Mouse (Mus musculus): ENCODE measurements around the gene Fam214b. TPM values are rescaled to one million over a fixed set of nuclear protein-coding genes. Genes with fewer than 3 reads are reported as not detected.

Gene Fam214b
- total RNA-seq (2023) = 10 to 100 TPM; 44.6 to 48.2 TPM

GRCm38 (mm10) chr4:43045659-43046302 lies at the start of gene Fam214b:
Gene Fam214b (minus strand): TSS chr4:43046220.

DNA sequence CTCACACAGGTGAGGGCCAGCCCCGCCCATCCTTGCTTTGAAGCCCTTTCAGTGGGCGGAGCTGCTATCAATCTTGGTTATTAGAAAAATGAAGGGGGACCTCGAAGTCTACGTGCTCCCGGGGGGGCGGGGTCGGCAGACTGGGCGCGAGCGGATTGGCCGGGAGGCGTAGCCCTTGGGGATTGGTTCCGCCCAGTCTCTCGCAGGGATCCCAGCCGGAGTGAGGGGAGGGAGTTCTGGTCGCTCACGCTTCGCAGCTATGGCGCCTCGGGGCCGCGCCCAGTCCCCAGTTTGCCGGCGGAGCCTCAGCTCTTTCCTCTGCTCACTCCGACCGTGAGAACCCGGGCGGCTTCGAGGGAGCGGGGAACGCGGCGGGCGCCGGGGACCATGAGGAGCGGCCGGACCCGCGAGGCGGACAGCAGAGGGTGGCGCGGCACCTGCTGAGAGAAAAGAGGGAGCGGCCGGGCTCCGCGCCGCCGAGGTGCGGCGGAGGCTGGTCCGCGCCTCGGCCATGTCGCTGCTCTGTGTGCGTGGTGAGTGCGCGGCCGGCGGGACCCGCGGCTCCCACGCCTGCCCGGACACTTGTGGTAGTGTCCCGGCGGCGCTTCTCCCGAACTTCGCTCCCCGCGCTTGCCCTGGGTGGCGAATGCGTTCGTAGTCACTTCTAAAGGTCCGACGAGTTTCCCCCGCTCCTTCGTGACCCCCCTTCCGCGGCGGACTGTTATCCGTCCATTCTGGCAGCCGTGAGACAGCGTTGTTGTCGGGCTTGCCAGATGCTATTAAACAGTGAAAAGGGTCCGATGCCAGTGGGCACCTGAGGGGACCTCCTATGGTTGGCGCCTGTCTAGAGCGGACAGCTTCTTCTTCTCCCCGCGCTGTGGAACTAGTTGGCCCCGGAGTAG lies 13.0 kb upstream of the Fam214b start, which contains the start of gene Unc13b:
Gene Unc13b (plus strand): TSS at position 201 of the 902 bp plus-strand sequence.

DNA sequence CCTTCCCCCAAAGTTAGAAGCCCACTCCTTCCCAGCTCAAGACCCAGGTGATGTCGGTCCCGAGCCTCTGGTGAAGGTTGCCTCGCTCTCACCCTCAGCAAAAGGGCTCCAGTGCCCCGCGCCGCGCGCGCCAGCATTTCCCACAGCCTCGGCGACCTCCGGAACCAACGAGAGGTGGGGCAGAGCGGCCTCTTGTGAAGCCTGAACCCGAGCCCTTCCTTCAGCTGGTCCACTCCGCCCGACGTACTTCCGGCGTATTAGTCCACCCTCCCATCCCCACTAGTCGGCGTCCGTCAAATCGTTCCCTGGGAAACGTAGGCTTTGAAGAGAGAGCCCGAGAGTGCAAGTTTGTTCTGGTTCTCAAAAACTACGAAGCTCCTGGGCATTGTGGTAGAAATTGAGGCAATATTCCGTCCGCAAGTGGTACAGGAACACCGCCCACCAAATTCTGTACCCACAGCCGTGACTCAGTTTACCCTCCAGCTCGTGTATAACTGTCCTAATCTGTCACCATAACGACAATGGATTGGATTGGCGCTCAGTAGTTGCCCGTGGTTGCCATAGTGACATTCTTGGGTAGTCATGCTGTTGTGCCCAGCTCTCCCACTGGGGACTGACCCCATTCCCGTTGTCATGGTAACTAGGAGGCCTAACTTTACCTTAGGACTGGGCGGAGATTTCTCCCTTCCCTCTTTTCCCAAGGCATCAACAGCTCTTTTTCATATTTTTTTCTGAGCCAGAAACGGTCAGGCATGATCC lies 14.6 kb downstream of the Fam214b start, which contains the start of gene Stoml2:
Gene Stoml2 (minus strand): TSS at position 474 of the 759 bp plus-strand sequence.

DNA sequence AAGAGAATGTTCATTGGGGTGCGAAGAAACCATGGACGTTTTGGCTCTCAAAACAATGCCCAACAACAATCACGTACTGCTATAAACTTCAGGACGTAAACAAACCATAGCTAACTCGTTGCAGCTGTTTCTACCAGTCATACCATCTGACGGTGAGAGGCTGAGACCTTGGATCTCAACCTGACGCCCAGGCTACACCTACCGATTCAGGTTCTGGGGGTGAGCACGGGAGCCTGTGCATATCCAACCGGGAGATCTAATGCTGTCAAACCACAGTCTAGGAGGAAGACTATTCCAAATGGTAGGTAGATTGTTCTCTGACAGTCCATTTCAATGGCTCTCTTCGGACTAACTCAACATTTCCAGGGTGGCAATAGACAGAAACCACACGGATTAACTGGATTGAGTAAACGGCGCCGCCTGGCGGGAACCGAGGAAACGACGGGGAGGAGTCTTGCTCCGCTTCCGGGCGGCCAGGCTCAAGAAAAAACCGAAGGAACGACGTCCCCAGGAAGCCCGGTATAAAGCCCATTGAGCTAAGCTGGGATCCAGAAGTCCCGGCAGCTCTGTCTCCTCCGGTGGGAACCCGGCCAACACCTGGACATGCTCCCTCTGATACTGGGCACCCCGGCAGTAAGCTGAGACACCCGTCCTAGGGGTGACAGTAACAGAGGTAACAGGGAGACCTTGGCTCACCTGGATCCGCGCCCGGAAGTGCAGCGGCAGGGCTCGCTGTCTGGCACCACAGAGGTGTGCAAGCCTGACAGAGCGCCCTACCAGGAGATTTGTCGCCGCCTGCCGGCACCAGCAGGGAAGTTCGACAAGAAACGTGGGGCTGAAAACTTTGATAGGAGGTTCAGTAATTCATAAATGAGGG lies 20.7 kb downstream of the Fam214b start, which contains the start of gene Pigo:
Gene Pigo (minus strand): TSS at position 736 of the 877 bp plus-strand sequence.

GRCm38 (mm10) chr4:43010161-43011038 lies 35.6 kb downstream of the Fam214b start, which contains the start of gene Fancg:
Gene Fancg (minus strand): TSS chr4:43010506.

DNA sequence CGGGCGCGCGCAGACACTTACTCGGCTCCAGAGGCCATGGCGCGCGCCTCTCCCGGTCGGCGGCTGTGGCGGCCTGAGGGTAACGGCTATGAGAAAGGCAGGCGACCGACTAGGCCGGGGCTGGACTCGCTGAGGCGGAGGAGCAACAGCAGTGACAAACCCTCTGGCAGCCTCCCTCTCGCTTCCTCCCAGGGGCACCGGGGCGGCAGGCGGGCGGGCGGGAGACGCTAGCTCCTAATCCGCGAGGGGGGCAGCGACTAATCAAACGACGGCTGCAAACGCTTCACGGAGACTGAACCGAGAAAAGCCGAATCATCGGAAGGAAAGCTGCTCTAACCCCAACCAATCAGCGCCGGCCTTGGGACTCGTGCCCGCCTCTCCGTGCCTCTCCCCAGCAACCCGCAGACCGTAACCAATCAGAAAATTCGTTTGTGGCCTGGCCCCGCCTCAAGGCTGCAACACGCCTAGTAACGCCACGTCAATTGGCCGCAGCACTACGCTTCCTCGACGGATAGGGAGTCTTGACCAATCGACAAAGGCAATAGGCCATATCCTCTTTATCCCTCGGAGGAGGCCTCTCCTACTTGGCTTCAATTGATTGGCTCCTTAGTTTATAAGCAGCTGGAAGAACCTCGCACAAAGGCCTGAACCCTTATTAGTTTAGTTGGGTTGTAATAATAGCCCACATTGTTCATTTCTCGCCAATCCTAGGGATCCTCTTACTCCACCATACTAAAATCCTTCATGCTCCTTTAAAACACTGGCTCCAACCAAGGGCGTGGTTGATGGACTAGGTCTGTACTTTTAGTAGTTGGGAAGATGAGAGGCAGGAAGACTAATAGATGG lies 45.7 kb downstream of the Fam214b start, which contains the start of gene Vcp:
Gene Vcp (minus strand): TSS at position 367 of the 846 bp plus-strand sequence.

Other genes with a start within 250 kb of the Fam214b start
- not detected for gene Fam205a1, start 192.3 kb downstream of the Fam214b start, total RNA-seq (2023)
- not detected for gene Gm12394, start 189.4 kb downstream of the Fam214b start, total RNA-seq (2023)
- not detected for gene Fam205c, start 172.0 kb downstream of the Fam214b start, total RNA-seq (2023)
- not detected for gene Phf24, start 129.6 kb downstream of the Fam214b start, total RNA-seq (2023)
- 1 to 10 TPM; 4.9 to 6.8 TPM for gene Dnajb5, start 96.4 kb downstream of the Fam214b start, total RNA-seq (2023)
- not detected for gene 1700022I11Rik, start 76.6 kb downstream of the Fam214b start, total RNA-seq (2023)
- 100 to 1,000 TPM in 1 of 2 experiments, 10 to 100 TPM in 1; 98.6 to 105 TPM for gene Vcp, start 45.7 kb downstream of the Fam214b start, total RNA-seq (2023)
- gene Fancg, start 35.7 kb downstream of the Fam214b start, total RNA-seq (2023) = 10 to 100 TPM; 17.5 to 21.8 TPM
- gene Pigo, start 20.4 kb downstream of the Fam214b start, total RNA-seq (2023) = 10 to 100 TPM; 11.0 to 15.0 TPM
- gene Stoml2, start 14.5 kb downstream of the Fam214b start, total RNA-seq (2023) = 10 to 100 TPM; 50.2 to 59.3 TPM
- under 1 TPM; 0.22 to 0.62 TPM for gene Unc13b, start 12.7 kb upstream of the Fam214b start, total RNA-seq (2023)
- gene Atp8b5, start 220.9 kb upstream of the Fam214b start, total RNA-seq (2023) = under 1 TPM in 1 of 2 experiments, not detected in 1; 0.38 TPM